Mouse (Mus musculus) ES-Bruce4 (cell line): ENCODE results near the gene Tssk3.

Experiments used
- CTCF ChIP-seq: IDR thresholded peaks from one replicate; pipeline ENCODE4 v1.8.1; 2011; ENCODE audit warnings: low read depth, low read length
- EP300 ChIP-seq: IDR thresholded peaks from 2 replicates; pipeline ENCODE4 v1.6.1; 2011; ENCODE audit warnings: low read depth, low read length; ENCODE audit not compliant: insufficient read depth

DNA sequence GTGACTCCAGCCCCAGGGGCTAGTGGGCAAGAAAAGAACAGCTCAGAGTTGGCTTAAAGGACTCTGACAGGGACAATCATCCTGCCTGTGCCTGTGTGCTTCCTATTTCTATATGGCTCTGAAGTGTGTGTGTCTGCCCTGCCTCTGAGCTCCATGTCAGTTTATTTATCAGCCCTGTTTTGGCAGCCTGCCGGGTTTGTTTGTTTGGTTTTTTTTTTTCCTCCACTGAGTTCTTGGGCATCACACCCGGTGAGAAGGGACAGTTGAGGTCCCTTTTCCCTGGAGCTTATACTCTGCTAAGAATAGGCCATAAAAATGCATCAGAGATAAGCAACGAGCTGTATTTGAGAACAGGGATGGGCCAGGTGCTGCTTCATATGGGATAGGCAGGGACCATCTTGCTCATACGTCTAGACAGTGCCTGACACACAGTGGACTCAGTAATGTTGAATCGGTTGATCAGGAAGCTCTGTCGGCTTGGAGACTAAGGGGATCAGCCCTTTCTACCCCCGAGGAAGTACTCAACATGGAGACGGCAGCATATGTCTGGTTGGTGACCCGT is 11.6 kb upstream of the Tssk3 start:
- TF ChIP-seq CTCF (no peak), EP300 (no peak)
